Mouse (Mus musculus): ENCODE results near the gene 1700018F24Rik. TPM values are rescaled to one million over a fixed set of nuclear protein-coding genes. Genes with fewer than 3 reads are reported as not detected.
A peak's percentile ranks its signal among the peaks of the same experiment; 100 is the strongest.
"Not testable (repeated sequence)": the region's sequence is repeated elsewhere in the genome, so short reads cannot be mapped to it uniquely, and the experiment has no call there.

The 1700018F24Rik gene
- polyA plus RNA-seq (2016; fragmentation: Nextera tagmentation; extraction: Ambion mirVana) = not detected in 2 replicates

GRCm38 (mm10) chr5:145042690-145043089 lies at the start of gene 1700018F24Rik:
TSS of gene 1700018F24Rik (plus strand) at chr5:145042990.
- WGBS = 76% methylated on average over 3 of the region's 3 CpGs
- not testable (repeated sequence) for H3K27ac ChIP-seq (replicated peaks); H3K27me3 ChIP-seq (replicated peaks; ENCODE audit: low read depth, poor library complexity, severe bottlenecking); H3K9me3 ChIP-seq; H3K4me3 ChIP-seq; H3K4me1 ChIP-seq; DNase-seq (ENCODE audit: low spot score); H3K36me3 ChIP-seq (replicated peaks)

DNA sequence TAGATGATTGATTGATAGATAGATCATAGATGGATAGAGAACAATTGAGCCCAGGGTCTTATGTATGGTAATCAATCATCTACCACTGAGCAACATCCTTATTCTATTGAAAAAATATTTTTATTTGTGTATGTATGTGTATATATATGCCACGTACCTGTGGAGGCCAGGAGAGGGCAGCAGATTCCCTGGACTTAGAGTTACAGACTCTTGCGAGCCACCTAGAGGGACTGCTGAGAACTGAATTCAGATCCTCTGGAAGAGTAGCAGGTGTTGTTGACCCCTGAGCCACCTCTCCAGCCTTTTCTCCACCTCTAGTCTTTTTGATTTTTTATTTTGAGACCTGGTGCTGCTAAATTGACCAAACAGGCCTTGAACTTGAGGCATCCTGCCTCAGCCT lies 44.3 kb upstream of the 1700018F24Rik start:
- H3K36me3 ChIP-seq (replicated peaks) = no peaks in the 10 kb centered on the region
- peak; percentile 27 for DNase-seq (ENCODE audit: low spot score)
- H3K27ac ChIP-seq (replicated peaks) = no peak overlapping the region
- 37% methylated on average over 2 of the region's 2 CpGs for WGBS
- no peak overlapping the region for H3K4me3 ChIP-seq
- no peaks in the 10 kb centered on the region for H3K27me3 ChIP-seq (replicated peaks; ENCODE audit: low read depth, poor library complexity, severe bottlenecking)
- H3K4me1 ChIP-seq = no peaks in the 10 kb centered on the region
- H3K9me3 ChIP-seq = no peaks in the 10 kb centered on the region

GRCm38 (mm10) chr5:145003362-145003761 lies 39.4 kb upstream of the 1700018F24Rik start:
- DNase-seq (ENCODE audit: low spot score) = no peak
- no peaks in the 10 kb centered on the region for H3K9me3 ChIP-seq
- no peak overlapping the region for H3K27ac ChIP-seq (replicated peaks)
- H3K36me3 ChIP-seq (replicated peaks) = no peaks in the 10 kb centered on the region
- 78% methylated on average over 3 of the region's 3 CpGs for WGBS
- no peaks in the 10 kb centered on the region for H3K27me3 ChIP-seq (replicated peaks; ENCODE audit: low read depth, poor library complexity, severe bottlenecking)
- H3K4me3 ChIP-seq = no peak overlapping the region
- no peaks in the 10 kb centered on the region for H3K4me1 ChIP-seq

GRCm38 (mm10) chr5:145004495-145004894 lies 38.3 kb upstream of the 1700018F24Rik start:
- 83% methylated on average over 9 of the region's 9 CpGs for WGBS
- H3K4me3 ChIP-seq = no peak overlapping the region
- no peaks in the 10 kb centered on the region for H3K4me1 ChIP-seq
- H3K27me3 ChIP-seq (replicated peaks; ENCODE audit: low read depth, poor library complexity, severe bottlenecking) = no peaks in the 10 kb centered on the region
- H3K27ac ChIP-seq (replicated peaks) = no peak overlapping the region
- H3K9me3 ChIP-seq = no peaks in the 10 kb centered on the region
- no peaks in the 10 kb centered on the region for H3K36me3 ChIP-seq (replicated peaks)
- DNase-seq (ENCODE audit: low spot score) = no peak

DNA sequence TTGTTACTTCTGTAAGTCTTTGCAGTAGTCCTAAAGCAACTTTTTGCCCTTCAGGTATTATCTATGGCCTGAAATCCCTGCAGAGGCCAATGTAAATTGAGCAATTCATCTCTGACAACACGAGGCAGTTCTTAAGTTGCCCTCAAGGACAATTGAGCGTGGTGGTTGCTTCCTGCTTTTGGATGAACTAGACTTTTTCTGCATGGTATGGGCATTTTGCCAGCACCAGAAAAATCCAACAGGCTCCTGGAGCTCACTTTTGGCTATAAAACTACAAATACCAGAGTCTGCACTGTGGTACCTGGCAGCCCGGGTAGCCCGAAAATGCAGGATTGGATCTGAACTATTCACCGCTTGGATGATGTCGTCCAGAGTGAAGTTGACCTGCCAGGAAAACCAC lies 37.2 kb upstream of the 1700018F24Rik start:
- no peaks in the 10 kb centered on the region for H3K9me3 ChIP-seq
- no peaks in the 10 kb centered on the region for H3K27me3 ChIP-seq (replicated peaks; ENCODE audit: low read depth, poor library complexity, severe bottlenecking)
- H3K4me1 ChIP-seq = peaks cover 3% of the 10 kb centered on the region
- no peak overlapping the region for H3K27ac ChIP-seq (replicated peaks)
- no peaks in the 10 kb centered on the region for H3K36me3 ChIP-seq (replicated peaks)
- DNase-seq (ENCODE audit: low spot score) = no peak
- WGBS = 88% methylated on average over 6 of the region's 6 CpGs
- no peak overlapping the region for H3K4me3 ChIP-seq

- no peak overlapping the region for H3K27ac ChIP-seq (replicated peaks)
- WGBS = 91% methylated on average over 15 of the region's 15 CpGs
- H3K27me3 ChIP-seq (replicated peaks; ENCODE audit: low read depth, poor library complexity, severe bottlenecking) = no peaks in the 10 kb centered on the region
- DNase-seq (ENCODE audit: low spot score) = no peak
- no peak overlapping the region for H3K4me3 ChIP-seq
- H3K4me1 ChIP-seq = peaks cover 6% of the 10 kb centered on the region
- no peaks in the 10 kb centered on the region for H3K36me3 ChIP-seq (replicated peaks)
- H3K9me3 ChIP-seq = no peaks in the 10 kb centered on the region
Measured at GRCm38 (mm10) chr5:145008878-145009659, 33.7 kb upstream of the 1700018F24Rik start.

- WGBS = 74% methylated on average over 1 of the region's 1 CpGs
- DNase-seq (ENCODE audit: low spot score) = no peak
- Histone ChIP-seq H3K4me1 (peaks cover 6% of the 10 kb centered on the region), H3K9me3 (no peaks in the 10 kb centered on the region), H3K27me3 (replicated peaks; ENCODE audit: low read depth, poor library complexity, severe bottlenecking) (no peaks in the 10 kb centered on the region), H3K36me3 (replicated peaks) (no peaks in the 10 kb centered on the region), H3K27ac (replicated peaks) (no peak overlapping the region), H3K4me3 (no peak overlapping the region)
Measured at GRCm38 (mm10) chr5:145014278-145014677, 28.5 kb upstream of the 1700018F24Rik start.

GRCm38 (mm10) chr5:145016761-145017160 lies 26.0 kb upstream of the 1700018F24Rik start:
- not testable (repeated sequence) for DNase-seq (ENCODE audit: low spot score)

GRCm38 (mm10) chr5:145020254-145020653 lies 22.5 kb upstream of the 1700018F24Rik start:
- not testable (repeated sequence) for H3K27me3 ChIP-seq (replicated peaks; ENCODE audit: low read depth, poor library complexity, severe bottlenecking); H3K4me3 ChIP-seq; H3K27ac ChIP-seq (replicated peaks); H3K36me3 ChIP-seq (replicated peaks); H3K4me1 ChIP-seq; H3K9me3 ChIP-seq; DNase-seq (ENCODE audit: low spot score)
- WGBS = 39% methylated on average over 1 of the region's 1 CpGs

More at GRCm38 (mm10) chr5:145016761-145017160, 26.0 kb upstream of the 1700018F24Rik start:
- H3K4me3 ChIP-seq; H3K27me3 ChIP-seq (replicated peaks; ENCODE audit: low read depth, poor library complexity, severe bottlenecking); H3K4me1 ChIP-seq; H3K36me3 ChIP-seq (replicated peaks); H3K9me3 ChIP-seq; H3K27ac ChIP-seq (replicated peaks): not testable (repeated sequence)
- 31% methylated on average over 2 of the region's 2 CpGs for WGBS

DNA sequence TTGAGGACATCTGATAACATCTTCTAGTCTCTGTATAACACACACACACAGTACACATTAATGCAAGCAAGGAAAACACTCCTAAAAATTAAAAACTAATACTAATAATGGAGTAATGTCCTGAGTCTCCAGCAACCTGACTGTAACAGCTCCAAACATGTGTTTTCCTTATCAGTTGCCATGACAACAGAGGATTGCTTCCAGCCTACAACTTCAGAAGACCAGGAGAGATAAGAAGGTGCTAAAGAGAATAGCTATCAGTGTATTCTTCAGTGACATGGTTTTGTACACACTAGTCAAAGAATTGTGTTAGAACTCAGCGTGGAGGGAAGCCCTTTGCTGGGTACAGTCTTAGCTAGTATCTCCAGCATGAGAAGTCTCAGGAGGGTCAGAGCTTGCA lies 22.1 kb upstream of the 1700018F24Rik start:
- not testable (repeated sequence) for H3K9me3 ChIP-seq; H3K27ac ChIP-seq (replicated peaks); DNase-seq (ENCODE audit: low spot score); H3K4me3 ChIP-seq; H3K36me3 ChIP-seq (replicated peaks); H3K4me1 ChIP-seq; H3K27me3 ChIP-seq (replicated peaks; ENCODE audit: low read depth, poor library complexity, severe bottlenecking)
- WGBS = 86% methylated on average over 1 of the region's 1 CpGs

DNA sequence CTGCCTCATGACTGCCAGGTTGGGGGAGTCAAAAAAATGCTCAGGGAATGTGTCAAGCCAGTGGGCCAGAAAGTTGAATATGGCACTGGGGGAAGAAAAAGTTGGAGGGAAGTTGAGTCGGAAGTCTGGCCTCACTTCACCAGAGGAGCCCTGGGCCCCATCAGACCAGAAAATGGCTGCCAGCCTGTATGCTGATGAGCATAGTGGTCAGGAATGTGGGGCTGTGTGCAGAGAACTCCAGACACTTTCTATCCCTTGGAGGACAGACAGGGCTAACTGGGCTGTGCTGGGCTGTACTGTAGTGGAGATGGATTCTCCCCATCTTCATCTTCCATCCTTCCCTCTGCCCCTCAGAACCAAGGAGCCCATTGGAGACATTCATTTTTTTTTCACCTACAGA lies 12.3 kb upstream of the 1700018F24Rik start:
- H3K27ac ChIP-seq (replicated peaks); H3K4me1 ChIP-seq; H3K27me3 ChIP-seq (replicated peaks; ENCODE audit: low read depth, poor library complexity, severe bottlenecking); H3K4me3 ChIP-seq; H3K9me3 ChIP-seq; DNase-seq (ENCODE audit: low spot score); H3K36me3 ChIP-seq (replicated peaks): not testable (repeated sequence)
- 87% methylated on average over 1 of the region's 1 CpGs for WGBS

DNA sequence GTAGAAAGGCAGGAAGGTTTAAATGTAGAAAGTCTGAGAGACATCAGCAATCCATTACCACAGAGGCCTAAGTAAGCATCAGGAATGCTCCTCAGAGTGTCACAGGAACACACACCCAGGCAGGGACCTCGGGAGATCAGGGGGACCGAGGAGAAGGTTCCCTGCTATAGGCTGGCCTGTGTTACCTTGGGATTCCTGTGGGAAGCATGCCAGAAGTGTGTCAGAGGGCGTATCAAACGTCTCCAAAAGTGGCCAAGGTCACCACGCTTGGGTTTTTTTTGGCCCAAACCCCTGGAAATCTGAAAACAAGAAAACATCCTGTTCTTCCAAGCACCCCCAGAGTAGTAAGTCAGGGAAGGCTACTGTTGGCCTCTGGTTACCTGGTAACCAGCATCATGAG lies 10.4 kb upstream of the 1700018F24Rik start, which contains the start of gene Gm4871:
Gene Gm4871 (minus strand): TSS at position 364 of the 400 bp plus-strand sequence.
- not testable (repeated sequence) for H3K9me3 ChIP-seq; H3K4me1 ChIP-seq; H3K27ac ChIP-seq (replicated peaks); H3K4me3 ChIP-seq; H3K27me3 ChIP-seq (replicated peaks; ENCODE audit: low read depth, poor library complexity, severe bottlenecking); H3K36me3 ChIP-seq (replicated peaks); DNase-seq (ENCODE audit: low spot score)
- 71% methylated on average over 5 of the region's 5 CpGs for WGBS

GRCm38 (mm10) chr5:145041628-145042027 lies 1.2 kb upstream of the 1700018F24Rik start:
- Histone ChIP-seq H3K27me3 (replicated peaks; ENCODE audit: low read depth, poor library complexity, severe bottlenecking) (no peaks in the 10 kb centered on the region), H3K9me3 (no peaks in the 10 kb centered on the region), H3K27ac (replicated peaks) (no peak overlapping the region), H3K4me1 (no peaks in the 10 kb centered on the region), H3K36me3 (replicated peaks) (no peaks in the 10 kb centered on the region), H3K4me3 (no peak overlapping the region)
- DNase-seq (ENCODE audit: low spot score) = peak; percentile 30
- WGBS = 49% methylated on average over 4 of the region's 4 CpGs
